Mouse (Mus musculus) midbrain, embryonic 10.5 days (tissue): ENCODE results near the gene Rpl18. TPM values are rescaled to one million over a fixed set of nuclear protein-coding genes. Genes with fewer than 3 reads are reported as not detected.

Experiments used
- DNase-seq: peaks from one replicate; pipeline ENCODE4 v3.0.0-alpha.2; 2017; ENCODE audit warnings: low spot score
- H3K27ac ChIP-seq: fragments of 300-500 bp; sonication (generic); replicated peaks from 2 replicates; pipeline ENCODE4 v1.5.1; 2016; ENCODE audit warnings: mild to moderate bottlenecking
- H3K27me3 ChIP-seq: fragments of 300-500 bp; sonication (generic); 2 replicates; pipeline ENCODE4 v1.6.1; 2016; ENCODE audit warnings: low read depth, mild to moderate bottlenecking; ENCODE audit not compliant: poor library complexity, severe bottlenecking
- H3K36me3 ChIP-seq: fragments of 300-500 bp; sonication (generic); 2 replicates; pipeline ENCODE4 v1.6.1; 2016; ENCODE audit warnings: mild to moderate bottlenecking, moderate library complexity
- H3K4me1 ChIP-seq: fragments of 300-500 bp; sonication (generic); 2 replicates; pipeline ENCODE4 v1.6.1; 2016
- H3K4me3 ChIP-seq: fragments of 300-500 bp; sonication (generic); 2 replicates; pipeline ENCODE4 v1.5.1; 2016; ENCODE audit warnings: mild to moderate bottlenecking, moderate library complexity
- H3K9me3 ChIP-seq: fragments of 300-500 bp; sonication (generic); replicated peaks from 2 replicates; pipeline ENCODE4 v1.6.1; 2016; ENCODE audit warnings: mild to moderate bottlenecking
- WGBS: fragments of 180-500 bp; shearing (Covaris S2); methylation state at CpG from one replicate; pipeline ENCODE4 v1.1.7; 2016; 5-methylcytosine and 5-hydroxymethylcytosine counted together
- polyA plus RNA-seq: library from polyadenylated mRNA; unstranded; fragments of >200 nt; fragmentation: Nextera tagmentation; extraction: Ambion mirVana; gene quantifications from 2 replicates; pipeline ENCODE4 v1.2.1, GENCODE M21; 2016

Rpl18 gene
- polyA plus RNA-seq, 1 experiment from 2014 or later: 1,116 TPM

DNA sequence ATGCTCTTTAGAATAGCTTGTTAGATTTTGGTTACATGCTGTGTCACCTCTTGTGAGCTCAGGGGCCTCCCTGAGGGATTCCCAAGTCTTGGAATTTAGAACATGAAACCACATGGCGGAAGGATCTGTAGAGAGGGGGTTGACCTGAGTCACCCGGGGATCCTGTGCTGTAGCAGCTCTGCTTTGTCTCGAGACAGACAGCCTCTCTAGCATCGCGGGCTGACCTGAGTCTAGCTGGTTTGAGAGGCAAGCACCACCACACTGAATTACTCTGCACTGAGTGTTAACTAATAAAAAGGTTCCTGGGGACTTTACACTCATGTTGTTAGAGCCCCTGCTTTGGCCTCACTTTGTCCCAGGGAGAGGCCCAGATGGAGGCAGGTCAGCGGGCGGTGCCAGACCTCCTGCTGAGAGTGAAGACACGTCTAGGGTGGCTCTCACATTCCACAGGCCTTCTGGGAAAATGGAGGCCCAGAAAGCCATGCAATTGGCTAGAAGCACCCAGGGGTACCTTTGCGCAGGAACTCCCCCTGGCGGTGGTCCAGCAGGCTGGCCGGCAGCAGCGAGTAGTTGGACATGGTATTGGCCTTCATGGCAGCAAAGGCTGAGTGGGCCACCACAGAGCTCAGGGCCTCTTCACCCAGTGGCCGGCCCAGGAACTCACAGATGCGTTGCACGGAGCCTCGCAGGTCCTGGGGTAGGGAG, 15.6 kb downstream of the Rpl18 start:
- peak; percentile 79 for DNase-seq
- H3K36me3 ChIP-seq: peaks cover 46% of the 10 kb centered on the region
- H3K4me1 ChIP-seq: peaks cover 23% of the 10 kb centered on the region
- no peaks in the 10 kb centered on the region for H3K9me3 ChIP-seq
- WGBS: 14% methylated on average over 16 of the region's 16 CpGs
- H3K27ac ChIP-seq: peak overlapping the region; percentile 46; the same call in 1 of the 2 replicates
- H3K27me3 ChIP-seq: no peaks in the 10 kb centered on the region
- H3K4me3 ChIP-seq: no peak overlapping the region

DNA sequence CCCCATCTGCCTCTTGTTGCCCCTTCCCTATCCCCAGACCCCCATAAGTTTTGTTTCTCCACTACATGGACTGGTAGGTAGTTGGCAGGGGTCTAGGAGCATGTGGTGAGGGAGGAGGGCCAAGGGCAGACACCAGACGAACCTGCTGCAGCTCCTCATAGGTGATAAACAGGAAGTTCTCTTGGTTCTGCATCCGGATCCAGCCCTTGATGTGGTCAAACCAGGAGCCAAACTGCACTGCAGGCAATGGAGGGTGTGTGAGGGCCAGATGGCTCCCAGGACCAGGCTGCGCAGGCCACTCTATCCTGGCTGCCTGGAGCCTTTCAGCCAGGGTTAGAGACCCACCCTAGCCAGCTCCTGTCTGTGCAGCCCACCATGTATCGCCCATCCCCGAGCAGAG, 18.2 kb downstream of the Rpl18 start:
- no peaks in the 10 kb centered on the region for H3K27me3 ChIP-seq
- H3K4me1 ChIP-seq: peaks cover 23% of the 10 kb centered on the region
- DNase-seq: no peak
- 91% methylated on average over 5 of the region's 5 CpGs for WGBS
- no peak overlapping the region for H3K4me3 ChIP-seq
- H3K36me3 ChIP-seq: peaks cover 20% of the 10 kb centered on the region
- H3K27ac ChIP-seq: no peak overlapping the region
- H3K9me3 ChIP-seq: no peaks in the 10 kb centered on the region

DNA sequence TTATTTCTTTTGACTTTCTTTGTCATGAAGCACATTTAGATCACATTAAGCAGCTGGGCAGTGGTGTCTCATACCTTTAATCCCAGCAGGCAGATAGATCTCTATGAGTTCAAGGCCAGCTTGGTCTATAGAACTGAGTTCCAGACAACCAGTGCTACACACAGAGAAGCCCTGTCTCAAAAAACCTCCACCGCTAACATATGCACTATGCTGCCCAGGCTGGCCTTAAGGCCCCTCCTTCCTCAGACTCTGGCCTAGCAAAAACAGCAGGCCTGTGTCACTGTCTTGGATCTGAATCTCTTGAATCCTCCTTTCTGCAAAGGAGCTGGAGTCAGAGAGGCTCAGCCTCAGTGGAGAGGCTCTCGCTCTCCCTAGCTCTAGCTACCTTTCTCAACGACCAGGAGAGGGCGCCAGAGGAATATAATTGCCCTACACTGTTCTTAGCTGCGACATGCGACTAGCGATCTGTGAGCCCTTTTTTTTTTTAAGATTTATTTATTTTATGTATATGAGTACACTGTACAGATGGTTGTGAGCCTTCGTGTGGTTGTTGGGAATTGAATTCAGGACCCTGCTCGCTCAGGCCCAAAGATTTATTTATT, 24.0 kb downstream of the Rpl18 start:
- WGBS: 10% methylated on average over 9 of the region's 9 CpGs
- H3K4me1 ChIP-seq: peaks cover 9% of the 10 kb centered on the region; the same call in 1 of the 2 replicates
- H3K4me3 ChIP-seq: no peak overlapping the region
- peak; percentile 76 for DNase-seq
- no peak overlapping the region for H3K27ac ChIP-seq
- H3K36me3 ChIP-seq: no peaks in the 10 kb centered on the region
- H3K9me3 ChIP-seq: no peaks in the 10 kb centered on the region
- H3K27me3 ChIP-seq: peaks cover 22% of the 10 kb centered on the region

GRCm38 (mm10) chr7:45739820-45740219, 24.6 kb downstream of the Rpl18 start:
- Histone ChIP-seq H3K4me1 (peaks cover 9% of the 10 kb centered on the region; the same call in 1 of the 2 replicates), H3K4me3 (no peak overlapping the region), H3K36me3 (no peaks in the 10 kb centered on the region), H3K27me3 (peaks cover 22% of the 10 kb centered on the region), H3K9me3 (no peaks in the 10 kb centered on the region), H3K27ac (no peak overlapping the region)
- 70% methylated on average over 10 of the region's 10 CpGs for WGBS
- no peak for DNase-seq

- Histone ChIP-seq H3K36me3 (no peaks in the 10 kb centered on the region), H3K27ac (no peak overlapping the region), H3K27me3 (peaks cover 22% of the 10 kb centered on the region), H3K4me3 (no peak overlapping the region), H3K9me3 (peaks cover under 1% of the 10 kb centered on the region; the same call in 1 of the 2 replicates), H3K4me1 (peaks cover 9% of the 10 kb centered on the region; the same call in 1 of the 2 replicates)
- WGBS: 85% methylated on average over 12 of the region's 12 CpGs
- no peak for DNase-seq
These were observed 26.1 kb downstream of the Rpl18 start for GRCm38 (mm10) chr7:45741308-45741707.

DNA sequence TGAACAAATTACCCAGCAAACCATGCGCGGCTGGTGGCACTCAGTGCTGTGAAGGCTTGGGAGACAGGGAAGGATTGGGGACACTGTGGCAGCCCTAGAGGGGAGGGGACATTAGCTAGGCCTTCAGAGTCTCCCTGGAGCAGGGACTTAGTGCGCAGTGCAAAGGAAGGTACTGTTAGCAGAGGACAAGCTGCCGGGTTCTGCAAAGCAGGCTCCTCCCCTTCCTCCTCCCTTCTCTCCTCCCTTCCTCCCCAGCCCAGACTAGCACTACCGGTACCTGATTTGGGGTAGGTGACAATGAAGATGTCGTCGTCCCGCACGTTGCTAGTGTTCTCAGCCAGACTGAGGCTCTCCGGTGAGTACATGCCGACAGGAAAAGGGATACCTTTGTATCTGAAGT, 26.5 kb downstream of the Rpl18 start:
- 38% methylated on average over 11 of the region's 11 CpGs for WGBS
- no peak for DNase-seq
- peaks cover 5% of the 10 kb centered on the region; the same call in 1 of the 2 replicates for H3K9me3 ChIP-seq
- peaks cover 22% of the 10 kb centered on the region for H3K27me3 ChIP-seq
- no peak overlapping the region for H3K27ac ChIP-seq
- H3K4me1 ChIP-seq: peaks cover 9% of the 10 kb centered on the region; the same call in 1 of the 2 replicates
- no peak overlapping the region for H3K4me3 ChIP-seq
- H3K36me3 ChIP-seq: no peaks in the 10 kb centered on the region

DNA sequence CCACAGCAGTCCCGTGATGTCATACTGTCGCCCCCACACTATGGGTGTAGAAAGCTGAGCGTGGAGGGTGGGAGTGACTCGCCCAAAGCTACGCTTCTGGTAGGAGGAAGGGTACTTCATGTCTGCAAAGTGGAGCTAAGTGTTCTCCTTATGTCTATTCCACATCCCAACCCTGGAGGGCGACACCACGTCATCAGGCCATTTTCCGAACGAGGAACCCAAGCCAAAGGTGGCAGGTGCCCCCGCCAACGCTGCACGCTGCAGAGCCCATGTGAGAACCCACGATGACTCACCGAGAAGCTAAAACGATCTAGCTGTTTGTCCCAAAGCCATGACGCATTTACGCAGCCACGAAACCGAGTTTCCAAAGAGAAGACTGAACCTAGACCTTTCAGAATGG, 27.1 kb downstream of the Rpl18 start:
- Histone ChIP-seq H3K4me1 (peaks cover 9% of the 10 kb centered on the region; the same call in 1 of the 2 replicates), H3K27me3 (peaks cover 22% of the 10 kb centered on the region), H3K36me3 (no peaks in the 10 kb centered on the region), H3K27ac (no peak overlapping the region), H3K4me3 (no peak overlapping the region), H3K9me3 (peaks cover 8% of the 10 kb centered on the region; the same call in 1 of the 2 replicates)
- no peak for DNase-seq
- WGBS: 32% methylated on average over 19 of the region's 19 CpGs

DNA sequence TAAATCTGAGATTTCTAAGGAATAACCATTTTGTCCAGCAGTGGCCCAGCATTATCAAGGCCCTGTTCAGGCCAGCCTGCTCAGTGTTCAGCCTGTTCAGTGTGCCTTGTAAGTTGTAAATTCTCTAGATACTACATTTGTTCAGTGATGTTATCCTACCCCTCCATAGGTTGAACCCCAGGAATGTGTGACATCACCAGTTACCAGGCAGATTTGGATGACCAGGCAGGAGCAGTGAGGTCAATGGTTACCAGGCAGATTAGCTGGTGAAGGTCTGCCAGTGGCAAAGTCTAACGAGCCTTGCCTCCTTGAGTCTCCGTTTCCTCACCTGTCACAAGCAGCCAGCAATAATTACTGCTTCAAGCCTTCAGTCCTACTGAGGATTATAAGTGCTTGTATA, 29.1 kb downstream of the Rpl18 start:
- Histone ChIP-seq H3K4me3 (no peak overlapping the region), H3K27ac (no peak overlapping the region)
- 54% methylated on average over 2 of the region's 2 CpGs for WGBS

GRCm38 (mm10) chr7:45746518-45746917, 31.3 kb downstream of the Rpl18 start:
- DNase-seq: no peak
- Histone ChIP-seq H3K4me3 (no peak overlapping the region), H3K36me3 (no peaks in the 10 kb centered on the region), H3K27ac (no peak overlapping the region), H3K27me3 (peaks cover 10% of the 10 kb centered on the region), H3K4me1 (peaks cover 16% of the 10 kb centered on the region), H3K9me3 (peaks cover 8% of the 10 kb centered on the region; the same call in 1 of the 2 replicates)
- 63% methylated on average over 6 of the region's 6 CpGs for WGBS

More for the DNA sequence above, 29.1 kb downstream of the Rpl18 start:
- Histone ChIP-seq H3K27me3 (peaks cover 22% of the 10 kb centered on the region), H3K4me1 (peaks cover 12% of the 10 kb centered on the region), H3K36me3 (no peaks in the 10 kb centered on the region), H3K9me3 (peaks cover 8% of the 10 kb centered on the region; the same call in 1 of the 2 replicates)
- no peak for DNase-seq

- Histone ChIP-seq H3K27me3 (peaks cover under 1% of the 10 kb centered on the region), H3K36me3 (no peaks in the 10 kb centered on the region), H3K27ac (no peak overlapping the region), H3K9me3 (peaks cover 8% of the 10 kb centered on the region; the same call in 1 of the 2 replicates), H3K4me3 (no peak overlapping the region), H3K4me1 (peaks cover 7% of the 10 kb centered on the region; the same call in 1 of the 2 replicates)
- 82% methylated on average over 5 of the region's 5 CpGs for WGBS
- DNase-seq: no peak
These were observed 32.2 kb downstream of the Rpl18 start for GRCm38 (mm10) chr7:45747450-45747849.

DNA sequence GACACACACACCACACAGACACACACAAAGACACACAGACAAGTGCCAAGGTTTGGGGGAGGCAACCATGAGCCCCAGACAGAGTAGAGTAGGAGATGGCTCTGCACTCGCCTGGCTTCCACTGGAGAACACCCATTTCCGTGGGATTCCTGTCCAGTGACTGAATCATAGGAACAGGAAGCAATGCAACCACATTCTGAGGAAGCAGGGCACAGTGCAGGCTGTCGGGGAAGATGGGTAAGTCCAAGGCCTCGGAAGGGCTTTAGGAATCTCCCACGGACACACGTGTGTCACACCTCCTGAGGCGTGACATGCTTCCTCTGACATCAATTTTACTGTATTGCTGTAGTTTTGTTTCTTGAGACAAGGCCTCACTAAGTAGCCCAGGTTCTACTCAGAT, 32.9 kb downstream of the Rpl18 start:
- H3K4me1 ChIP-seq: peaks cover 7% of the 10 kb centered on the region; the same call in 1 of the 2 replicates
- 87% methylated on average over 7 of the region's 7 CpGs for WGBS
- DNase-seq: no peak
- H3K9me3 ChIP-seq: peaks cover 8% of the 10 kb centered on the region; the same call in 1 of the 2 replicates
- H3K36me3 ChIP-seq: no peaks in the 10 kb centered on the region
- no peak overlapping the region for H3K27ac ChIP-seq
- H3K27me3 ChIP-seq: no peaks in the 10 kb centered on the region
- no peak overlapping the region for H3K4me3 ChIP-seq

DNA sequence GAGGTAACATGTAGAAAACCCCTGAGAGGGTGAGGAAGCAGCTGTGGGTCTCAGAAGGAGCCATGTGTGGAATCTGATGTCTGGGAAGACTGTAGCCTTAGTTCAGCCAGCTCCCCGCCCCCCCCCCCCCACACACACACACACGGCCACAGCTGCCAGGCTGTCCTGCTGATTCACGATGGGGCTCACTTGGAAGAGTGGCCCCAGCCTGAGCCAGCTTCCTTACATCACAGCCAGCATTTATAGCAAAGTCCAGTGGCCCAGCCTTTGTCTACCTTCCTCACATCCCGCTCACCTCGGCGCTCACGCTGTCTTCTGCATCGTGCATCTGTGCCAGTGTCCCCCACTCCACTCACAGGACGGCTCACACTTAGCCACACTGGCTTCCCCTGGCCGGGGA, 34.1 kb downstream of the Rpl18 start:
- Histone ChIP-seq H3K27me3 (no peaks in the 10 kb centered on the region), H3K9me3 (peaks cover 8% of the 10 kb centered on the region; the same call in 1 of the 2 replicates), H3K4me3 (no peak overlapping the region), H3K36me3 (no peaks in the 10 kb centered on the region), H3K27ac (0 out of 2 replicates have a peak overlapping the region, but pooled peaks have one; percentile 49), H3K4me1 (peaks cover 7% of the 10 kb centered on the region; the same call in 1 of the 2 replicates)
- 56% methylated on average over 10 of the region's 10 CpGs for WGBS
- no peak for DNase-seq

DNA sequence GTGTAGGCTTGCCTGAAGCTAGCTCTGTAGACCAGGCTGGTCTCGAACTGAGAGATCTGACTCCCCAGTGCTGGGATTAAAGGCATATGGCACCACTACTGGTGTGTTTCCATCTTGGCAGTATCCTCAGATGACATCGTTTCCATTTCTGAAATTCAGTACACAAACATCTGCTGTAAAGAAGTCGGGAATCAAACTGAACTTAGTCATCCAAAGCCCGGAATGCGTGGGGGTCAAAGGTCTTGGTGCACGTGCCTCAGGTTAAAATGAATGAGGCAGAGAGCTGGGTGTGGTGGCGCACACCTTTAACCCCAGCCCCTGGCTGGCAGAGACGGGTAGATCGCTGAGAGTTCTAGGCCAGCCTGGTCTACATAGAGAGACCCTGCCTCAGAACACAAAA, 34.9 kb downstream of the Rpl18 start:
- Histone ChIP-seq H3K27me3 (no peaks in the 10 kb centered on the region), H3K27ac (no peak overlapping the region), H3K9me3 (peaks cover 8% of the 10 kb centered on the region; the same call in 1 of the 2 replicates), H3K36me3 (no peaks in the 10 kb centered on the region), H3K4me3 (no peak overlapping the region), H3K4me1 (peaks cover 7% of the 10 kb centered on the region; the same call in 1 of the 2 replicates)
- DNase-seq: no peak
- WGBS: 82% methylated on average over 9 of the region's 9 CpGs
